Mouse (Mus musculus) C2C12 (cell line): ENCODE measurements around the gene Tmem121. TPM values are rescaled to one million over a fixed set of nuclear protein-coding genes. Genes with fewer than 3 reads are reported as not detected.
"Not testable (repeated sequence)": the region's sequence is repeated elsewhere in the genome, so short reads cannot be mapped to it uniquely, and the experiment has no call there.

ENCODE experiments used
- H3K27me3 ChIP-seq: one replicate; pipeline ENCODE4 v1.6.1; 2011; ENCODE audit not compliant: control insufficient read depth, insufficient read depth, insufficient read length
- H3K36me3 ChIP-seq: one replicate; pipeline ENCODE4 v1.6.1; 2011; ENCODE audit not compliant: control insufficient read depth, insufficient read depth
- H3K4me3 ChIP-seq: one replicate; pipeline ENCODE4 v1.5.1; 2011; ENCODE audit warnings: mild to moderate bottlenecking, control low read depth; ENCODE audit not compliant: poor library complexity, insufficient read depth, severe bottlenecking
- H3K79me2 ChIP-seq: one replicate; pipeline ENCODE4 v1.6.1; 2011; ENCODE audit not compliant: control insufficient read depth, insufficient read depth
- H3K79me3 ChIP-seq: one replicate; pipeline ENCODE4 v1.6.1; 2011; ENCODE audit warnings: low read depth, control low read depth
- H3ac ChIP-seq: one replicate; pipeline ENCODE3; 2011; ENCODE audit warnings: low read depth; ENCODE audit not compliant: control insufficient read depth, insufficient read length
- CEBPB ChIP-seq: IDR thresholded peaks from one replicate; pipeline ENCODE4 v1.6.1; 2011; ENCODE audit warnings: low read depth, mild to moderate bottlenecking, control low read depth, moderate library complexity
- CTCF ChIP-seq: IDR thresholded peaks from one replicate; pipeline ENCODE4 v1.5.1; 2011; ENCODE audit not compliant: control insufficient read depth, insufficient read depth, insufficient read length
- FOSL1 ChIP-seq: IDR thresholded peaks from one replicate; pipeline ENCODE4 v1.8.0; 2011; ENCODE audit warnings: mild to moderate bottlenecking, low read length; ENCODE audit not compliant: poor library complexity, insufficient read depth, severe bottlenecking
- MAX ChIP-seq: IDR thresholded peaks from one replicate; pipeline ENCODE4 v1.6.1; 2011; ENCODE audit warnings: mild to moderate bottlenecking, control low read depth
- MYOD1 ChIP-seq: IDR thresholded peaks from one replicate; pipeline ENCODE4 v1.6.1; 2011; ENCODE audit warnings: low read depth; ENCODE audit not compliant: control insufficient read depth, insufficient read length
- MYOG ChIP-seq: IDR thresholded peaks from one replicate; pipeline ENCODE4 v1.6.1; 2011; ENCODE audit not compliant: control insufficient read depth, insufficient read length; ENCODE audit errors: extremely low read depth
- USF1 ChIP-seq: IDR thresholded peaks from one replicate; pipeline ENCODE4 v1.6.1; 2011; ENCODE audit warnings: low read depth, mild to moderate bottlenecking, control low read depth, moderate library complexity
- polyA plus RNA-seq: library from polyadenylated mRNA; unstranded; fragments of >200 nt; fragmentation: generic; extraction: Trizol; gene quantifications from one replicate; pipeline ENCODE4 v1.2.1, GENCODE M21; 2012; ENCODE audit warnings: missing spikeins

Gene Tmem121
- polyA plus RNA-seq, 1 experiment, result 6.3 TPM

DNA sequence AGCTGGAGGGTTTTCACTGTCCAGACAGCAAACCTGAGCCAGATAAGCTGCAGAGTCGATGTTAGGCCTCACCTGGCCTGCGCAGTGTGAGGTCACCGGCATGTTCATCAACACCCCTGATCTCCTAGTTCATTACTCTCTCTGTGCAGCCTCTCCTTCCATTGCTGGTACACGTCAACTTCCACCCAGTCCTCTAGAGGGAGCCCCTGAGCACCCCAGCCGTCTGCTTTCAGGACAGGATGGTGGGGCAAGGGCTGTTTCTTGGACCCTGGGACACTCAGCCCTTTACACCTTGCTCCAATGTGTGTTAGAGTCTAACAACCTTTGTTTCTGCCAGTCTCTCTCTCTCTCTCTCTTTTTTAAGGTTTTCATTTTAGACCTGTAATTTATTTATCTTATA lies 38.5 kb downstream of the Tmem121 start:
- no peaks in the 10 kb centered on the region for H3K79me2 ChIP-seq
- TF ChIP-seq CEBPB (no peak), CTCF (peak; percentile 24)
- H3K36me3 ChIP-seq, result no peaks in the 10 kb centered on the region
- no peaks in the 10 kb centered on the region for H3K27me3 ChIP-seq
- no peaks in the 10 kb centered on the region for H3K79me3 ChIP-seq
- H3ac ChIP-seq, result no peak overlapping the region
- no peak overlapping the region for H3K4me3 ChIP-seq

DNA sequence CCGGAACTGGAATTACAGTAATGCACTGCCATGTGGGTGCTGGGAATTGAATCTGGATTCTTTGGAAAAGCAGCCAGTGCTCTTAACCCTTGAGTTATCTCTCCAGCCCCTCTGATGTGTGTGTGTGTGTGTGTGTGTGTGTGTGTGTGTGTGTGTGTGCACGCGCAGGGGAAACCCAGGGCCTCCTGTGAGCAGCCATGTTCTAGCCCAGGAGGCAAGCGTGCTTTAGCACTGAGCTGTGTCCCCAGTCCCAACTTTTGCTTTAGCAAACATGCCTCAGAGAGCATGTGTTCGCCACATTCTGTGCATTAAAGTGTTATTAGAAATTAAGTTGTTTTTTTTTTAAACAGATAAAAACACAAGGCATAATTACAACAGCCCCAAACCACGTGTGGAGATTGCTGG lies 39.0 kb downstream of the Tmem121 start:
- H3K27me3 ChIP-seq, result no peaks in the 10 kb centered on the region
- no peaks in the 10 kb centered on the region for H3K79me2 ChIP-seq
- no peaks in the 10 kb centered on the region for H3K36me3 ChIP-seq
- no peaks in the 10 kb centered on the region for H3K79me3 ChIP-seq
- TF ChIP-seq CEBPB, result no peak
- TF ChIP-seq USF1, result no peak
- no peak for TF ChIP-seq MYOD1
- TF ChIP-seq MAX, result no peak
- TF ChIP-seq FOSL1, result no peak
- TF ChIP-seq MYOG, result no peak
- TF ChIP-seq CTCF, result no peak
- no peak overlapping the region for H3ac ChIP-seq
- no peak overlapping the region for H3K4me3 ChIP-seq

DNA sequence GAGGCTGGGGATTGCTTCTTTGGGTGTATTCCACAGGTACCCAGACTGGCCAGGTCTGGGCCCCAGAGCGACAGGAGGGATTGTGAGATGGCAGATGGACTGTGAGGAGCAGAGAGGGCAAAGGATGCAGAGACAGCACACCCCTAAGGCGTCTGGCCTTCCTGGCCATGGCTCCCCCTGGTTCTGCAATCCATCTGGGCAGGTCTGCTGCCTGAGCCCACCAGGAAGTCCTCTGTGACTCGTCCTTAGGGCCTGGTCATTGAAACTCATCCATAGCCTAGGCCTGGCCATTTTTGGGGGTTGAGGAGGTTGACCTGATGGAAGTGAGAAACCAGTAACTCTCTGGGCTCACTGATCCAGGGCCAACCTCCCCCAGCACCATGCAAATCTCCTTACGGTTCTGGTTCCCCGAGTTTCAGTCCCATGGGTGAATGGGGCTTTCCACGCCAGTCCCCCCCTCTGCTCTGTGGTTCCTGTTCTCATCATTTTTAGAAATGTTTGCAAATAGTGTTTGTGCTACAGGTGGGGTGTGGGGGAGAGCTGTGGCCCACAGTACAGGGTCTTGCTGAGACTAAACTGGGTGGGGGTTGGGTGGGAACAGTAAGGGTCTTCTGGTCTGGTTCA lies 42.4 kb downstream of the Tmem121 start:
- no peak overlapping the region for H3ac ChIP-seq

GRCm38 (mm10) chr12:113230741-113231140 lies 45.0 kb downstream of the Tmem121 start:
- no peaks in the 10 kb centered on the region for H3K79me3 ChIP-seq
- no peaks in the 10 kb centered on the region for H3K27me3 ChIP-seq
- TF ChIP-seq USF1, result no peak
- no peak for TF ChIP-seq MAX
- TF ChIP-seq FOSL1, result no peak
- TF ChIP-seq MYOD1, result no peak
- no peak for TF ChIP-seq CEBPB
- TF ChIP-seq MYOG, result no peak
- TF ChIP-seq CTCF, result no peak
- H3K36me3 ChIP-seq, result no peaks in the 10 kb centered on the region
- H3K4me3 ChIP-seq, result no peak overlapping the region
- H3ac ChIP-seq, result no peak overlapping the region
- H3K79me2 ChIP-seq, result no peaks in the 10 kb centered on the region

More for the DNA sequence above, 42.4 kb downstream of the Tmem121 start:
- Histone ChIP-seq H3K79me2 (no peaks in the 10 kb centered on the region), H3K27me3 (no peaks in the 10 kb centered on the region), H3K36me3 (no peaks in the 10 kb centered on the region), H3K4me3 (no peak overlapping the region), H3K79me3 (no peaks in the 10 kb centered on the region)
- TF ChIP-seq MYOD1 (no peak), CTCF (no peak), CEBPB (no peak), FOSL1 (no peak), USF1 (no peak), MAX (no peak), MYOG (no peak)

DNA sequence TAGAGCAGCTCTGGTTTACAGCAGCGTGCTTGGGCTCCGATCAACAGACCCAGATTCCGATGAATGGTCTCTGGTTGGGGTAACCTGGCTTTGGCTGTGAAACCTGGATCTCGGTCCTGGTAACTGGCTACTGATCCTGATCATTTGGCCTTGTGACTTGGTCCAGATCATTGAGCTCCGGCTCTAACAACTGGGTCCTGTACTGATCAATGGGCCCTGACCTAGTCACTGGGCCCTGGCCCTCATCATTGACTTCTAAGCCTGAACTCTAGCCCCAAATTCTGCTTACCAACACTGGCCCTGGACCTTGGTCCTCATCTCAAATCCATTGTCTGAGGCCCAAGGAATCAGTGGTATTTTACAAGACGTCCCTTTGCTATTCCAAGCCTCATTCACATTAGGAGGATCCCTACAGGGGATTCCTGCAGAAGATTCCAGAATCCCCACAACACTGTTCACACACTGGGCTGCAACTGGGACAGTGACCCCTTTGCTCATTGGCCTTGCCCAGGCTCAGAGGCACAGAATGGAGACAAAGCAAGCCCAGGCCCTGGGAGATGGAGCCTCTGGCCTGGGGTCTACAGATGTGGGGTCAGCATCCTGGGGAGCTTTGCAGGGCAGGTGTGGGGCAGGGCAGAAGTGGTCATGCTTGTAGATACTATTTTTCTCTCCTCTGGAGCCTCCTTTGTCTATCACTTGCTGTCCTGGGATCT lies 46.0 kb downstream of the Tmem121 start:
- H3K36me3 ChIP-seq, H3K27me3 ChIP-seq, H3K79me3 ChIP-seq: not testable (repeated sequence)

DNA sequence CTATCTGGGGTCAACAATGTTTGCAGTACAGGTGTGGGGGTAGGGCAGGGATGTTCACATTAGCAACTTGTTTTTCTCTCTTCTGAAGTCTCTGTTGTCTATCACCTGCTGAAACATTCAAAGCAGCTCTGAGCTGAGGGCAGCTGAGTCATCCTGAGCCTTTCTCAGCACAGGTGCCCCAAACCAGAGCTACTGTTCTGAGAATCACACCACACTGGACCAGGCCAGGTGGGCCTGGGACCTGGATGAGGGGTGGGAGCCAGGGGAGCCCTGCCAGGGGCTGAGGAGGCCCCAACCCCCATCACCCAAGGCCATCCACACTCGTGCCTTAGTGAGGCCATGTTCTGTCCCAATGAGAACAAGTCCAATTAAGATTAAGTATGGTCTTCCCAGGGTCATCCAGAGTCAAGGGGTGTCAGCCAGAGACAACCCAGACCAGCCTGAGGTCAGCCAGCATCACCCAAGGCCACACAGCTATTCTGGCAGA lies 46.6 kb downstream of the Tmem121 start:
- H3K27me3 ChIP-seq, H3K79me3 ChIP-seq, H3ac ChIP-seq, H3K79me2 ChIP-seq, H3K36me3 ChIP-seq, H3K4me3 ChIP-seq: not testable (repeated sequence)

More for the DNA sequence above, 46.0 kb downstream of the Tmem121 start:
- not testable (repeated sequence) for H3ac ChIP-seq, H3K4me3 ChIP-seq, H3K79me2 ChIP-seq

Other genes starting within 250 kb of the Tmem121 start
- 77.7 TPM for gene Nudt14, start 243.8 kb upstream of the Tmem121 start, polyA plus RNA-seq
- 17.2 TPM for gene Btbd6, start 209.4 kb upstream of the Tmem121 start, polyA plus RNA-seq
- 27.2 TPM for gene Brf1, start 185.2 kb upstream of the Tmem121 start, polyA plus RNA-seq
- gene Pacs2, start 171.4 kb upstream of the Tmem121 start, polyA plus RNA-seq, result 48.8 TPM
- not detected for gene Tex22, start 111.4 kb upstream of the Tmem121 start, polyA plus RNA-seq
- gene Mta1, start 87.7 kb upstream of the Tmem121 start, polyA plus RNA-seq, result 90.8 TPM
- gene Crip2, start 45.7 kb upstream of the Tmem121 start, polyA plus RNA-seq, result 775 TPM
- gene Crip1, start 39.6 kb upstream of the Tmem121 start, polyA plus RNA-seq, result 1,644 TPM
- gene Tedc1, start 29.5 kb upstream of the Tmem121 start, polyA plus RNA-seq, result 23.8 TPM